Mouse (Mus musculus) liver, adult 2 months (tissue): ENCODE data around the gene 1700007K13Rik.

Source experiments
- CTCF ChIP-seq: fragments of 200-500 bp; IDR thresholded peaks from 2 replicates; pipeline ENCODE4 v1.5.1; 2011; ENCODE audit warnings: low read depth, low read length, control low read depth
- POLR2A ChIP-seq: fragments of 200-500 bp; IDR thresholded peaks from 2 replicates; pipeline ENCODE4 v1.6.1; 2011; ENCODE audit warnings: low read length, control low read depth; ENCODE audit not compliant: insufficient read depth; ENCODE audit errors: extremely low read depth

DNA sequence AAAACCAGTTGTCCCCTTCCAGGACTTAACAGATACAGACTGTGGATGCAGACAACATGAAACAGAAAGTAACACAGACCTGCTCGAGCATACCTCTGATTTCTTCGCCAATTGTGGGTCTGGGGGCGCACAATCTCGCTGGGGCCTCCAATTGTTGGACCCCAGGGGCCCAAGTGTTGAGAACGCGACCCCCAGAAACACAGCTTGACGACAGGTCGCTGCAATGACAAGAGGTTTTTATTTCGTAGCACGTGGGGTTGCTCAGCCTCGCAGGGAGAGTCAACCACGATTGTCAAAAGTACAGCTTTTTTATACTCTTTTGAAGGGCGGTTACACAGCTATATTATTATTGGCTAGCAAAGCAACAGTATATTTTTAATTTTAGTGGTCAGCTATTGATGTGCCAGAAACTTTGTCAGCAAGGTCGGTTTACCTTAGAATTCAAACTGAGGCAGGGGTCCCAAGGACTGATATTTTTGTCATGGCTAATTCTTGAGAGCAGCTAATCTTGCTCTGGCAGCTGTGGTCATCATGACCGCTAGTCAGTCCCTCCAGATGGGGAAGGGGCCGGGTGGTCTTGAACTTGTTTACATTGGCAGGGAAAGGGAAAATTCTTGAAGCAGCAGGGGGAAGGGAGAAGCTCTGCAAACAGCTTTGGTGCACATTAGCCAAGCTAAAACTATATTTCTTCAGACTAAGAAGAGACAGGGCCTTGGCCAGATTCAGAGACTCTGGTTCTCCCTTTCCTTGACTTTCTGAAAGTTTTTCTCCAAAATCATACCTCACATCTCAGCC lies 29.9 kb upstream of the 1700007K13Rik start:
- no peak for TF ChIP-seq POLR2A
- TF ChIP-seq CTCF = no peak
